Mouse (Mus musculus): ENCODE measurements at regions not wholly inside any gene's neighbourhood (a gene's known extent, or its start where the extent isn't known, plus 50 kb on each side); places are given as distances from the start of the nearest gene placed in this dataset.

DNA sequence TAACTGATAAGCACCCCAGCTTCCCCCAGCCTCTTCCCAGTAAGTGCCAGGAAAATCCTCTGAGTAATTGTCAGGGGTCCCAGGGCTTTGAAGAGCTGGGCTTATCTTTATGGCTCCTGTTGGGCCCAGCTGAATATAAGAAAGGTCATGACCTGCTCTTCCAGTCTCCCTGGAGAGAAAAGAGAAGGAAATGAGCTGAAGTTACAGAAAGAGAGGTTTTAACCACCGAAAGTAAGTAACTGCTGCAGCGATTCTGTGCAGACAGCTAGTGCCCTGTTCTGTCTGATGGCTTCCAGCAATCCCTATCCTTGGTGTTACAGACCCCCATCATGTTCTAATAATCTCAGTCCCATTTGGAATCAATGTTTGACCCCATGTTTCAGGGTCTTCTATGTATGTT lies 272.8 kb downstream of the Fam49a start:
- H3K27me3 ChIP-seq (ENCODE audit: control insufficient read depth, insufficient read depth, low read length), result no peaks in the 10 kb centered on the region
- TF ChIP-seq CTCF (IDR thresholded peaks at IDR 0.05; ENCODE audit: control insufficient read depth, insufficient read depth, insufficient replicate concordance, low read depth, low read length) (no peak), POLR2A (IDR thresholded peaks at IDR 0.05; ENCODE audit: control insufficient read depth, low read depth, low read length) (no peak)
- no peaks in the 10 kb centered on the region for H3K4me1 ChIP-seq (ENCODE audit: control insufficient read depth, insufficient read depth, low read length)
- H3K4me3 ChIP-seq (ENCODE audit: control insufficient read depth, low read depth, low read length), result no peak overlapping the region
- no peaks in the 10 kb centered on the region for H3K36me3 ChIP-seq (ENCODE audit: control insufficient read depth, insufficient read depth, low read length)
- H3K27ac ChIP-seq (ENCODE audit: control insufficient read depth, insufficient read depth, low read depth, low read length), result no peak overlapping the region

DNA sequence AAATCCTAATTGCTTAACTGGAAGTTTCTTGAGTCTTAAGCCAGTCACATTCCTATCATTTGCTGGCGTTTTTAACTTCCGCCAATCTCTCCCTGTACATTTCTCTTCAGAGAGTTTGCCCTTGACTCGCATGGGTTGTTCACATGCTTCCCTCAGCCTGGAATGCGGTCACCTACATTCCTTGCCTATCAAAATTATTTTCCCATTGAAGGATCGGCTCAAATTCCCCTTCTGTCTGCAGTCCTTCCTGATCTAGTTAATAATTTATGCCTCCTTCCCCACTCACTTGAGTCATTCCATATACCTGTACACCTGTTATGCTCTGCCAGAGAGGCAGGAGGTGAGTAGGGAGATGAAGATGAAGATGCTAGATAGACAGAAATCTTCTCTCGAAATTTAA lies 268.9 kb downstream of the Fam49a start:
- H3K4me3 ChIP-seq (ENCODE audit: control insufficient read depth, low read depth, low read length), result no peak overlapping the region
- H3K36me3 ChIP-seq (ENCODE audit: control insufficient read depth, insufficient read depth, low read length), result no peaks in the 10 kb centered on the region
- H3K27me3 ChIP-seq (ENCODE audit: control insufficient read depth, insufficient read depth, low read length), result no peaks in the 10 kb centered on the region
- no peaks in the 10 kb centered on the region for H3K4me1 ChIP-seq (ENCODE audit: control insufficient read depth, insufficient read depth, low read length)
- no peak for TF ChIP-seq CTCF (IDR thresholded peaks at IDR 0.05; ENCODE audit: control insufficient read depth, insufficient read depth, insufficient replicate concordance, low read depth, low read length)
- no peak for TF ChIP-seq POLR2A (IDR thresholded peaks at IDR 0.05; ENCODE audit: control insufficient read depth, low read depth, low read length)
- H3K27ac ChIP-seq (ENCODE audit: control insufficient read depth, insufficient read depth, low read depth, low read length), result no peak overlapping the region

- Histone ChIP-seq H3K36me3 (ENCODE audit: control insufficient read depth, insufficient read depth, low read length) (no peaks in the 10 kb centered on the region), H3K4me1 (ENCODE audit: control insufficient read depth, insufficient read depth, low read length) (no peaks in the 10 kb centered on the region), H3K27ac (ENCODE audit: control insufficient read depth, insufficient read depth, low read depth, low read length) (no peak overlapping the region), H3K4me3 (ENCODE audit: control insufficient read depth, low read depth, low read length) (no peak overlapping the region), H3K27me3 (ENCODE audit: control insufficient read depth, insufficient read depth, low read length) (no peaks in the 10 kb centered on the region)
- TF ChIP-seq CTCF (IDR thresholded peaks at IDR 0.05; ENCODE audit: control insufficient read depth, insufficient read depth, insufficient replicate concordance, low read depth, low read length) (no peak), POLR2A (IDR thresholded peaks at IDR 0.05; ENCODE audit: control insufficient read depth, low read depth, low read length) (no peak)
Observed at GRCm38 (mm10) chr12:12529541-12529940, 267.6 kb downstream of the Fam49a start.

- no peaks in the 10 kb centered on the region for H3K36me3 ChIP-seq (ENCODE audit: control insufficient read depth, insufficient read depth, low read length)
- no peaks in the 10 kb centered on the region for H3K4me1 ChIP-seq (ENCODE audit: control insufficient read depth, insufficient read depth, low read length)
- H3K27ac ChIP-seq (ENCODE audit: control insufficient read depth, insufficient read depth, low read depth, low read length), result no peak overlapping the region
- H3K4me3 ChIP-seq (ENCODE audit: control insufficient read depth, low read depth, low read length), result no peak overlapping the region
- TF ChIP-seq CTCF (IDR thresholded peaks at IDR 0.05; ENCODE audit: control insufficient read depth, insufficient read depth, insufficient replicate concordance, low read depth, low read length) (no peak), POLR2A (IDR thresholded peaks at IDR 0.05; ENCODE audit: control insufficient read depth, low read depth, low read length) (no peak)
- H3K27me3 ChIP-seq (ENCODE audit: control insufficient read depth, insufficient read depth, low read length), result no peaks in the 10 kb centered on the region
Observed at GRCm38 (mm10) chr12:12528478-12528981, 266.6 kb downstream of the Fam49a start.

DNA sequence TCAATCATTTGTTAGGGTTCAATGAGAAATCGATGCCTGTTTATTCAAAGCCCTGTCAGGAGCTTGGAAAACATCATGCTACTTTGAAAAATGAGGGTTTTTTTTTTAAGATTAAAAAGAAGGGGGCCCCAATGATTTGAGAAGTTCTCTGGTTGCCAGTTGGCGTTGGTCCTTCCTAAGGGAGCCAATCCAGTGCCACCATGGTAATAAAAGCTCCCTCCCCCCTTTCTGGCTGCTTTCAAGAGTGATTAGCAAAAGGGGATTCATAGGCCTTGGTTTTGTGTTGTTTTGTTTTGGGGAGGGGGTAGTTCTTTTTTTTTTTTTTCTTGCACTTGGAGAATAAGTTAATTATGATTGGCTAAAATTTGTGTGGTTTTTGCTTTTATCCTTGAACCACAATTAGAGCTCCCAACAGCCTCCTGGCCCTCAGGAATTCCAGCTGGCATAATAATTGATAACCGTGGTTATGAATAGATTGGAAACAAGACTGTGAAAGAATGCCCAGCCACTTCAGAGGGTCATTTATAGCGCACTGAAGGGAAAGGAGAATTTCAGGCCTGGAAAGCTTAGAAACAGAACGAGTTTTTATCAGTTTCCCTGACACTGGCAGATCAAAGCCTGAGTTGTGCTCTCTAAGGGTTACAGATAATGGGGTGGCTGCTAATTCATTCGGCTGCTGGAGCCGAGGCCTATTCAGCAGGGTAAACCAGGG lies 266.0 kb downstream of the Fam49a start:
- H3K4me1 ChIP-seq (ENCODE audit: control insufficient read depth, insufficient read depth, low read length), result no peaks in the 10 kb centered on the region
- H3K4me3 ChIP-seq (ENCODE audit: control insufficient read depth, low read depth, low read length), result no peak overlapping the region
- H3K27ac ChIP-seq (ENCODE audit: control insufficient read depth, insufficient read depth, low read depth, low read length), result no peak overlapping the region
- TF ChIP-seq POLR2A (IDR thresholded peaks at IDR 0.05; ENCODE audit: control insufficient read depth, low read depth, low read length) (no peak), CTCF (IDR thresholded peaks at IDR 0.05; ENCODE audit: control insufficient read depth, insufficient read depth, insufficient replicate concordance, low read depth, low read length) (no peak)
- H3K27me3 ChIP-seq (ENCODE audit: control insufficient read depth, insufficient read depth, low read length), result no peaks in the 10 kb centered on the region
- H3K36me3 ChIP-seq (ENCODE audit: control insufficient read depth, insufficient read depth, low read length), result no peaks in the 10 kb centered on the region

GRCm38 (mm10) chr12:12527366-12527765 lies 265.4 kb downstream of the Fam49a start:
- TF ChIP-seq POLR2A (IDR thresholded peaks at IDR 0.05; ENCODE audit: control insufficient read depth, low read depth, low read length) (no peak), CTCF (IDR thresholded peaks at IDR 0.05; ENCODE audit: control insufficient read depth, insufficient read depth, insufficient replicate concordance, low read depth, low read length) (no peak)
- Histone ChIP-seq H3K27ac (ENCODE audit: control insufficient read depth, insufficient read depth, low read depth, low read length) (no peak overlapping the region), H3K4me3 (ENCODE audit: control insufficient read depth, low read depth, low read length) (no peak overlapping the region), H3K27me3 (ENCODE audit: control insufficient read depth, insufficient read depth, low read length) (no peaks in the 10 kb centered on the region), H3K4me1 (ENCODE audit: control insufficient read depth, insufficient read depth, low read length) (no peaks in the 10 kb centered on the region), H3K36me3 (ENCODE audit: control insufficient read depth, insufficient read depth, low read length) (no peaks in the 10 kb centered on the region)

- no peak for TF ChIP-seq CTCF (IDR thresholded peaks at IDR 0.05; ENCODE audit: control insufficient read depth, insufficient read depth, insufficient replicate concordance, low read depth, low read length)
- no peak for TF ChIP-seq POLR2A (IDR thresholded peaks at IDR 0.05; ENCODE audit: control insufficient read depth, low read depth, low read length)
- Histone ChIP-seq H3K27me3 (ENCODE audit: control insufficient read depth, insufficient read depth, low read length) (no peaks in the 10 kb centered on the region), H3K4me1 (ENCODE audit: control insufficient read depth, insufficient read depth, low read length) (no peaks in the 10 kb centered on the region), H3K27ac (ENCODE audit: control insufficient read depth, insufficient read depth, low read depth, low read length) (no peak overlapping the region), H3K36me3 (ENCODE audit: control insufficient read depth, insufficient read depth, low read length) (no peaks in the 10 kb centered on the region), H3K4me3 (ENCODE audit: control insufficient read depth, low read depth, low read length) (no peak overlapping the region)
Observed at GRCm38 (mm10) chr12:12520311-12520852, 258.4 kb downstream of the Fam49a start.
